Mouse (Mus musculus) testis, postnatal 14 days (tissue): ENCODE measurements around the gene Vps13c.

ENCODE experiments used
- DNase-seq: peaks from one replicate; pipeline ENCODE4 v3.0.0; 2021; ENCODE audit warnings: low spot score

Vps13c gene

GRCm38 (mm10) chr9:67883349-67883984, 43.3 kb downstream of the Vps13c start:
- DNase-seq = no peak

GRCm38 (mm10) chr9:67884095-67884494, 43.9 kb downstream of the Vps13c start:
- DNase-seq = no peak

GRCm38 (mm10) chr9:67886981-67887720, 47.0 kb downstream of the Vps13c start:
- no peak for DNase-seq

- no peak for DNase-seq
These were observed 53.3 kb downstream of the Vps13c start for GRCm38 (mm10) chr9:67893474-67893873.

GRCm38 (mm10) chr9:67896646-67897295, 56.6 kb downstream of the Vps13c start:
- DNase-seq = no peak

- DNase-seq = no peak
These were observed 60.2 kb downstream of the Vps13c start for GRCm38 (mm10) chr9:67900398-67900797.

GRCm38 (mm10) chr9:67904355-67904754, 64.2 kb downstream of the Vps13c start:
- no peak for DNase-seq

GRCm38 (mm10) chr9:67905541-67905940, 65.3 kb downstream of the Vps13c start:
- DNase-seq = no peak

- DNase-seq = no peak
These were observed 74.5 kb downstream of the Vps13c start for GRCm38 (mm10) chr9:67914681-67915080.

- no peak for DNase-seq
These were observed 82.2 kb downstream of the Vps13c start for GRCm38 (mm10) chr9:67922350-67922749.

- DNase-seq = no peak
These were observed 90.4 kb downstream of the Vps13c start for GRCm38 (mm10) chr9:67930629-67931028.

- DNase-seq = no peak
These were observed 97.1 kb downstream of the Vps13c start for GRCm38 (mm10) chr9:67937286-67937685.

- DNase-seq = no peak
These were observed 115.3 kb downstream of the Vps13c start for GRCm38 (mm10) chr9:67955466-67956010.

- no peak for DNase-seq
These were observed 121.8 kb downstream of the Vps13c start for GRCm38 (mm10) chr9:67961953-67962352.

GRCm38 (mm10) chr9:67965889-67966288, 125.7 kb downstream of the Vps13c start:
- no peak for DNase-seq

GRCm38 (mm10) chr9:67967011-67967410, 126.8 kb downstream of the Vps13c start:
- no peak for DNase-seq

- no peak for DNase-seq
These were observed 133.3 kb downstream of the Vps13c start for GRCm38 (mm10) chr9:67973451-67973850.

- DNase-seq = no peak
These were observed 135.3 kb downstream of the Vps13c start for GRCm38 (mm10) chr9:67975491-67975890.

- DNase-seq = no peak
These were observed 166.4 kb downstream of the Vps13c start for GRCm38 (mm10) chr9:68006566-68006965.

- peak; percentile 64 for DNase-seq
These were observed 174.8 kb downstream of the Vps13c start for GRCm38 (mm10) chr9:68014991-68015396.

GRCm38 (mm10) chr9:68016255-68016954, 176.2 kb downstream of the Vps13c start:
- DNase-seq = peak; percentile 33

GRCm38 (mm10) chr9:68020776-68021365, 180.7 kb downstream of the Vps13c start:
- no peak for DNase-seq
